Mouse (Mus musculus) liver, adult (tissue): ENCODE measurements around the gene Dyrk3.

Source experiments
- GATA4 ChIP-seq: IDR thresholded peaks from 2 replicates; pipeline ENCODE4 v1.6.1; 2014; ENCODE audit warnings: mild to moderate bottlenecking, low read length; ENCODE audit not compliant: insufficient replicate concordance

Gene Dyrk3

GRCm38 (mm10) chr1:131096803-131097699 lies 41.1 kb downstream of the Dyrk3 start:
- TF ChIP-seq GATA4 = no peak

GRCm38 (mm10) chr1:131096132-131096695 lies 41.9 kb downstream of the Dyrk3 start:
- TF ChIP-seq GATA4 = no peak

- no peak for TF ChIP-seq GATA4
These were observed 42.6 kb downstream of the Dyrk3 start for GRCm38 (mm10) chr1:131095574-131095973.

GRCm38 (mm10) chr1:131093889-131094288 lies 44.3 kb downstream of the Dyrk3 start:
- TF ChIP-seq GATA4 = peak; percentile 33; the same call in 1 of the 2 replicates

GRCm38 (mm10) chr1:131092846-131093245 lies 45.3 kb downstream of the Dyrk3 start:
- TF ChIP-seq GATA4 = no peak

- no peak for TF ChIP-seq GATA4
These were observed 46.0 kb downstream of the Dyrk3 start for GRCm38 (mm10) chr1:131092173-131092572.

GRCm38 (mm10) chr1:131091481-131091880 lies 46.7 kb downstream of the Dyrk3 start:
- TF ChIP-seq GATA4 = no peak

- no peak for TF ChIP-seq GATA4
These were observed 47.3 kb downstream of the Dyrk3 start for GRCm38 (mm10) chr1:131090877-131091276.

GRCm38 (mm10) chr1:131090261-131090660 lies 47.9 kb downstream of the Dyrk3 start:
- TF ChIP-seq GATA4 = peak; percentile 44; the same call in 1 of the 2 replicates

GRCm38 (mm10) chr1:131089525-131090127 lies 48.5 kb downstream of the Dyrk3 start:
- no peak for TF ChIP-seq GATA4

- no peak for TF ChIP-seq GATA4
These were observed 49.6 kb downstream of the Dyrk3 start for GRCm38 (mm10) chr1:131088547-131088946.

GRCm38 (mm10) chr1:131086907-131087306 lies 51.2 kb downstream of the Dyrk3 start:
- no peak for TF ChIP-seq GATA4

- TF ChIP-seq GATA4 = no peak
These were observed 52.0 kb downstream of the Dyrk3 start for GRCm38 (mm10) chr1:131085957-131086739.

GRCm38 (mm10) chr1:131085272-131085671 lies 52.9 kb downstream of the Dyrk3 start:
- no peak for TF ChIP-seq GATA4

GRCm38 (mm10) chr1:131084289-131084688 lies 53.9 kb downstream of the Dyrk3 start:
- TF ChIP-seq GATA4 = no peak
